Mouse (Mus musculus): ENCODE measurements around the gene Ablim2. TPM values are rescaled to one million over a fixed set of nuclear protein-coding genes. Genes with fewer than 3 reads are reported as not detected.

Ablim2 gene
- total RNA-seq, 1 experiment, result 1.6 TPM

DNA sequence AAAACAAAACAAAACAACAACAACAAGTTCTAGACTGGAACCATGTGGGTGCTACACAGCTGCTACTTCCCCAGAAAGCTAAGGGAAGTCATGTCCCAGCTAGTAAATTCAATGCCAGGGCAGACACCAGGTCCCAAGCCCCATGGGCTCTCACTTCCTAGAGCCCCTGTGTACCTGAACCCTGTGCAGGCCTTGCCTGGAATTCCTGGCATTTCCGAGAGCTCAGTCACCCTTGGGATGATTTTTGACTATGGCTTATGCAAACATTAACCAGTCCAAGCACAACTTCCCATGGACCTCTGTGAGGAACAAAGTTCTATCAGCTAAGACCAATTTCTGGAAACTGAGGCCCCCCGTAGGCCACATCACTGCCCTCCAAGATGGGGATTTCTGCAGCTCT lies 24.2 kb upstream of the Ablim2 start:
- H3K4me1 ChIP-seq (ENCODE audit: control insufficient read depth in 2 of 2, insufficient read depth in 2 of 2, low read length in 2 of 2, poor library complexity in 1 of 2), result peaks cover 4 to 12% of the 10 kb centered on the region in 2 experiments; a peak in 3 of 4 replicates
- TF ChIP-seq CHD2 (IDR thresholded peaks at IDR 0.05; ENCODE audit: low read depth, low read length) (no peak), HCFC1 (IDR thresholded peaks at IDR 0.05; ENCODE audit: borderline replicate concordance, insufficient read depth, low read length) (no peak), MAFK (IDR thresholded peaks at IDR 0.05; ENCODE audit: insufficient read depth, low read depth, low read length) (no peak), ZNF384 (IDR thresholded peaks at IDR 0.05; ENCODE audit: low read depth, low read length) (no peak), ZC3H11A (IDR thresholded peaks at IDR 0.05; ENCODE audit: borderline replicate concordance, low read depth, low read length) (no peak)
- H3K9ac ChIP-seq (ENCODE audit: insufficient read depth, low read depth, low read length, poor library complexity, severe bottlenecking), result no peak overlapping the region
- no peaks in the 10 kb centered on the region for H3K36me3 ChIP-seq (ENCODE audit: control insufficient read depth, insufficient read depth, low read length, poor library complexity, severe bottlenecking)
- H3K27ac ChIP-seq (ENCODE audit: insufficient read depth, low read depth, low read length, poor library complexity, severe bottlenecking), result no peak overlapping the region
- no peaks in the 10 kb centered on the region for H3K9me3 ChIP-seq (ENCODE audit: control insufficient read depth, insufficient read depth, low read depth, low read length)
- in situ Hi-C loops (cut with MboI; ENCODE audit: low sequenced_read_pairs in 2 of 2, unreplicated experiment in 2 of 2), result no loop called here
- no peak overlapping the region for H3K4me3 ChIP-seq (ENCODE audit: insufficient read depth in 1 of 2, low read depth in 1 of 2, low read length in 2 of 2, poor library complexity in 1 of 2, severe bottlenecking in 1 of 2)
- no peak for DNase-seq (ENCODE audit: low read depth, low spot score)

DNA sequence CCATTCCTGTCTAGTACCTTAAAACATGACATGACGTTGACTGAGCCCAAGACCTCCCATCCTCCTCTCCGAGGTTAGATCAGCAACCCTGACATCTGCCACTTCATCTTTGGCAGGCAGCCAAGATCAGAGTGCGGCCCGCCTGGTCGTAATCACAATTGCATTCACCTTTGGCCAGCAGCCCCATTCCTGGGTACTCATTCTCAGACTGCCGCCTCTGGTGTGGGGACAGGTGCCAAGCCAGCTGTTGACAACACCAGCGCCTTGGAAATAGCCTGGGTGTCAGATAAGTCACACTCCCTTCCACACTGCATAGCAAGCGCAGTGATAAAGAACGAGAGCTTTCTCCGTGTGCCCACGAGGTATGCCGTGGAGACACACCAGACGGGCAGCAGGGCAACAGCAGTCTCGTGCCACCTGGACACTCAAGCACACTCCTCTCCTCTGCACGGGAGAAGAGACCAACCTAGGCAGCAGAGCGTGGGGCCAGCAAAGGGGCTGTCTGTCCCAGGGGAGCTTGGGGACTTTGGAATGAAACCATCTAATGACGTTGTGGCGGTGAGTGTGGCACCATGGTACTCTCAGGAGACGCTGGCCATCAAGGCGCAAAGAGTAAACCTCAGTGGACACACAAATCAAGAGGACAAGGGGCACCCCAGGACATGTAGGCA lies 20.3 kb upstream of the Ablim2 start:
- Histone ChIP-seq H3K9me3 (ENCODE audit: control insufficient read depth, insufficient read depth, low read depth, low read length) (no peaks in the 10 kb centered on the region), H3K27ac (ENCODE audit: insufficient read depth, low read depth, low read length, poor library complexity, severe bottlenecking) (no peak overlapping the region), H3K36me3 (ENCODE audit: control insufficient read depth, insufficient read depth, low read length, poor library complexity, severe bottlenecking) (no peaks in the 10 kb centered on the region), H3K4me1 (ENCODE audit: control insufficient read depth in 2 of 2, insufficient read depth in 2 of 2, low read length in 2 of 2, poor library complexity in 1 of 2) (peaks cover 5 to 37% of the 10 kb centered on the region in 2 experiments; a peak in 3 of 4 replicates), H3K4me3 (ENCODE audit: insufficient read depth in 1 of 2, low read depth in 1 of 2, low read length in 2 of 2, poor library complexity in 1 of 2, severe bottlenecking in 1 of 2) (no peak overlapping the region), H3K9ac (ENCODE audit: insufficient read depth, low read depth, low read length, poor library complexity, severe bottlenecking) (no peak overlapping the region)
- no peak for TF ChIP-seq CHD2 (IDR thresholded peaks at IDR 0.05; ENCODE audit: low read depth, low read length)
- no peak for TF ChIP-seq ZNF384 (IDR thresholded peaks at IDR 0.05; ENCODE audit: low read depth, low read length)
- no peak for TF ChIP-seq ZC3H11A (IDR thresholded peaks at IDR 0.05; ENCODE audit: borderline replicate concordance, low read depth, low read length)
- in situ Hi-C loops (cut with MboI; ENCODE audit: low sequenced_read_pairs in 2 of 2, unreplicated experiment in 2 of 2), result no loop called here
- no peak for DNase-seq (ENCODE audit: low read depth, low spot score)

DNA sequence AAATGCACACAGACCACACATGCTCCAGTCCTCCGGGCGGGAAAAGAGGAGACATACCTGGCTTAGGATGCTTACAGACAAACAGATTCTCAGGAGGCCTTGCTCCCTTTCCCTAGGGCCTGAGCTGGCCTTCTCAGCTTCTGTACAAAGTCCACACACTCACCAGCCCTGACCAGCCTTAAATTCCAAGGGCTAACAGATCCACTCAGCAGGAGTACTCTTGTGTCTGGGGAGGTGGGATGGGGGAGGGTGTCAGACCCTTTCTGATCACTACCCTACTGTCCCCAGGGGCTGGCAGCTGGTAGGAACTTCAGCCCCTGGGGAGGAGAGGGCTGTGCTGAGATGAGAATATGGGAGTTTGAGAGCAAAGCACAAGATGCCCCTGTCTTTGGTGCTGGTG lies 18.7 kb upstream of the Ablim2 start:
- 0 out of 2 replicates have a peak overlapping the region, but pooled peaks have one; percentile 56 for H3K27ac ChIP-seq (ENCODE audit: insufficient read depth, low read depth, low read length, poor library complexity, severe bottlenecking)
- no peaks in the 10 kb centered on the region for H3K36me3 ChIP-seq (ENCODE audit: control insufficient read depth, insufficient read depth, low read length, poor library complexity, severe bottlenecking)
- no peak overlapping the region; the same call in 1 of the 2 replicates for H3K9ac ChIP-seq (ENCODE audit: insufficient read depth, low read depth, low read length, poor library complexity, severe bottlenecking)
- no peaks in the 10 kb centered on the region for H3K9me3 ChIP-seq (ENCODE audit: control insufficient read depth, insufficient read depth, low read depth, low read length)
- TF ChIP-seq CHD2 (IDR thresholded peaks at IDR 0.05; ENCODE audit: low read depth, low read length) (no peak), MAFK (IDR thresholded peaks at IDR 0.05; ENCODE audit: insufficient read depth, low read depth, low read length) (no peak), ZNF384 (IDR thresholded peaks at IDR 0.05; ENCODE audit: low read depth, low read length) (no peak), ZC3H11A (IDR thresholded peaks at IDR 0.05; ENCODE audit: borderline replicate concordance, low read depth, low read length) (no peak), HCFC1 (IDR thresholded peaks at IDR 0.05; ENCODE audit: borderline replicate concordance, insufficient read depth, low read length) (no peak)
- H3K4me1 ChIP-seq (ENCODE audit: control insufficient read depth in 2 of 2, insufficient read depth in 2 of 2, low read length in 2 of 2, poor library complexity in 1 of 2), result peaks cover 3 to 37% of the 10 kb centered on the region in 2 experiments; a peak in 3 of 4 replicates
- no peak for DNase-seq (ENCODE audit: low read depth, low spot score)
- H3K4me3 ChIP-seq (ENCODE audit: insufficient read depth in 1 of 2, low read depth in 1 of 2, low read length in 2 of 2, poor library complexity in 1 of 2, severe bottlenecking in 1 of 2), result no peak overlapping the region; a peak in 1 of 4 replicates
- in situ Hi-C loops (cut with MboI; ENCODE audit: low sequenced_read_pairs in 2 of 2, unreplicated experiment in 2 of 2), result no loop called here

DNA sequence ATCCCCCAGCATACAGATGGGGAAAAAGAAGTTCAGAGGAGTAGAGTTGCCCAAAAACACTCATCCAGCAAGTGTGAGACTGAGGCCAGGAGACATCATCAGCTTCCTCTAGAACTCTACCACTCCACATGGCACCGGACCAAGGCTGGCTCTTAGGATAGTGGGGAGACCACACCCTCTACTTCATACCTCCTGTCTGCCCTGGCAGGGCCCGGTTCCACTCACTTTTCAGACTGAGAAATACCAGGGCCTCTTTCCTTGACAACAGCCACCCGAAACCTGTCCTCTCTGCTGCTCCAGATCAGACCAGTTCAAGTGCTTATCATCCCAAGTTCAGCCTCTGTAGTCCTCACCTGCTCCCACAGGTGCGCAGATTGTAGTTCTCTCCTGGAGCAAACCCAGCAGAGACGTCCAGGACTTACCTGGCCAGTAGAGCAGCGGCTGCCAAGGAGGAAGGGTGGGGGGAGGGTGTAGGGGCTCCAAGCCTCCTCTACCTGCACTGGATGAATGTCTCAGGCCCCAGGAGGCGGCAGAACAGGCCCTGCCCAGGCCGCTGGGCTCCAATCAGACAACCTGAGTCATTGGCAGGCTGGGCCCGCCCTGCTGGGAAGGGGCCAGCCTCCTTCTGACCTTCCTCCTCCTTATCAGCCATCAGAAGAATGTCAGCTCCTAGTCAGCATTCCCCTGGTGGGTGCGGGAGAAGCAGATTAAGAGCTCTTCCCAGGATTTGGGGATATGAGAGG lies 18.0 kb upstream of the Ablim2 start, which contains the start of gene Sh3tc1:
Gene Sh3tc1, minus strand, starts transcription at position 452 of the 743 bp plus-strand sequence.
- TF ChIP-seq MAFK (IDR thresholded peaks at IDR 0.05; ENCODE audit: insufficient read depth, low read depth, low read length) (peak; percentile 56; the same call in 1 of the 2 replicates), CHD2 (IDR thresholded peaks at IDR 0.05; ENCODE audit: low read depth, low read length) (no peak), ZC3H11A (IDR thresholded peaks at IDR 0.05; ENCODE audit: borderline replicate concordance, low read depth, low read length) (no peak)
- Histone ChIP-seq H3K27ac (ENCODE audit: insufficient read depth, low read depth, low read length, poor library complexity, severe bottlenecking) (peak within 1 kb of the TSS; percentile 63), H3K9ac (ENCODE audit: insufficient read depth, low read depth, low read length, poor library complexity, severe bottlenecking) (peak within 1 kb of the TSS; percentile 21), H3K4me1 (ENCODE audit: control insufficient read depth in 2 of 2, insufficient read depth in 2 of 2, low read length in 2 of 2, poor library complexity in 1 of 2) (peaks cover 3 to 37% of the 10 kb centered on the region in 2 experiments; a peak in 3 of 4 replicates), H3K36me3 (ENCODE audit: control insufficient read depth, insufficient read depth, low read length, poor library complexity, severe bottlenecking) (no peaks in the 10 kb centered on the region), H3K9me3 (ENCODE audit: control insufficient read depth, insufficient read depth, low read depth, low read length) (no peaks in the 10 kb centered on the region), H3K4me3 (ENCODE audit: insufficient read depth in 1 of 2, low read depth in 1 of 2, low read length in 2 of 2, poor library complexity in 1 of 2, severe bottlenecking in 1 of 2) (peak within 1 kb of the TSS; percentile 32 to 37; a peak in 3 of 4 replicates)
- peak; percentile 69 for DNase-seq (ENCODE audit: low read depth, low spot score)
- in situ Hi-C loops (cut with MboI; ENCODE audit: low sequenced_read_pairs in 2 of 2, unreplicated experiment in 2 of 2), result no loop called here
